Mouse (Mus musculus) heart, adult 8-10 months (tissue): ENCODE data around the gene Lce3b. TPM values are rescaled to one million over a fixed set of nuclear protein-coding genes. Genes with fewer than 3 reads are reported as not detected.

Experiments
- DNase-seq: peaks from one replicate; pipeline ENCODE4 v3.0.0; 2022; ENCODE audit warnings: low spot score
- total RNA-seq, 4 experiments: library from RNA; stranded (reverse); gene quantifications; 2 replicates each; pipeline ENCODE4 v1.2.4; 2022

The Lce3b gene
- total RNA-seq = not detected

- DNase-seq = no peak
These were observed at the start of gene Lce3b for GRCm38 (mm10) chr3:92932679-92933078. Gene Lce3b (plus strand): TSS chr3:92932979.

DNA sequence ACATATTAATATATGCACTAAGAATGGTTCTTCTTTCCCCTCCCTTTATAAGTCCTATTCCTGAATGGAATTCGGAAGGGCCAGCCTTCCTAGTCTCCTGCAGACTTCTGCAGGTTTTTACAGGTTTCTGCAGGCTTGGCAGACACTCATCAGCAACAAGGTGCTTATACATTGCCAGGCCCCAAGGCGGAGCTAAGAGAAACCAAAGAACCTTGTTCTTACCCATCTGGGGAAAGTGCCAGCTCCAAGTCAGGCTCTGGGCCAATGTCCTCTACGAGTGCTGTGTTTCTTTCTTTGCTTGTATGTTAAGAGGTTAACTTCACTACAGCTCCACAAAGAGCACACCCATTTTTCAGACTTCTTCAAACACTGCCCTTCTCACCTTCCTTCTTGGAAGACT is 38.7 kb upstream of the Lce3b start:
- DNase-seq = no peak

GRCm38 (mm10) chr3:92894489-92894888 is 38.3 kb upstream of the Lce3b start:
- DNase-seq = no peak

GRCm38 (mm10) chr3:92902992-92903391 is 29.8 kb upstream of the Lce3b start:
- DNase-seq = no peak

DNA sequence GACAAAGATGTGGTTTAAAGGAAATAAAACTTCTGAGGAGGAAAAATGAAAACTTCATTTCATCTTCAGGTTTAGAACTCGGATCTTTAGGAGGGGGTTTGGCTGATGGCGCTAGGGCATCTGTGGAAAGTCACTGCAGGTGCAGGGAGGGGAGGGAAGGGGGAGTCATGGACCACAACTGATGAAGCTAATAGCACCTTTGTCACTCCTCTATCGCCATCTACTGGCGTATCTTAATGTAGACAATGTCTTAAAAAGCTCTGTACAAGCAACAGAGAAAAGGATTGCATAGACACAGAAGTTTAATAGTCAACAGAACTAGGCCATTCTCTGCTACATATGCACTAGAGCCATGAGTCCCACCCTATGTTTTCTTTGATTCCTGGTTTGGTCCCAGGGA is 29.1 kb upstream of the Lce3b start:
- DNase-seq = no peak

- DNase-seq = no peak
These were observed 27.6 kb upstream of the Lce3b start for GRCm38 (mm10) chr3:92905182-92905581.

- DNase-seq = no peak
These were observed 25.2 kb upstream of the Lce3b start for GRCm38 (mm10) chr3:92907571-92907970.

GRCm38 (mm10) chr3:92920364-92920763 is 12.4 kb upstream of the Lce3b start:
- no peak for DNase-seq

DNA sequence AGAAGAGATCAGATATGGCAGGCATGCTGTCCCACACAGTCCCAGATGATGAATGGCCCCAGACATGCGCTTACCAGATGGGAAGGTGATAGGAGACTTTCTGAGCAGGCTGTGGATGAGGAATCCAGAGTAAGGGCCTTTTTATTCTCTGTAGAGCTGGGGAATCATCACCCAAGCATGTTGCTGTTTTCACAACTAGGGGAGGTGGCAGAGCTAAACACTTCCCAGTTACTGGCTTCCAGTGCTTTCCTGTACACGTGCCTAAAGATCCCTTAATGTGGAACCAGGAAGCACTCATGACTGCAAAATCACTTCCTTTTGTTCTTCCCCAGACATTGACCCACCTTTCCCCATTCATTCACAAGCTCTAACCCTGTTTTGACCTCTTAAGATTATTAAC is 6.6 kb upstream of the Lce3b start, which contains the start of gene Lce3a:
Lce3a (minus strand) TSS at position 101 of the 400 bp plus-strand sequence.
- DNase-seq = no peak

- DNase-seq = no peak
These were observed 11.4 kb downstream of the Lce3b start, which contains the start of gene Lce3c for GRCm38 (mm10) chr3:92944186-92944585. Gene Lce3c (plus strand): TSS chr3:92944486.

DNA sequence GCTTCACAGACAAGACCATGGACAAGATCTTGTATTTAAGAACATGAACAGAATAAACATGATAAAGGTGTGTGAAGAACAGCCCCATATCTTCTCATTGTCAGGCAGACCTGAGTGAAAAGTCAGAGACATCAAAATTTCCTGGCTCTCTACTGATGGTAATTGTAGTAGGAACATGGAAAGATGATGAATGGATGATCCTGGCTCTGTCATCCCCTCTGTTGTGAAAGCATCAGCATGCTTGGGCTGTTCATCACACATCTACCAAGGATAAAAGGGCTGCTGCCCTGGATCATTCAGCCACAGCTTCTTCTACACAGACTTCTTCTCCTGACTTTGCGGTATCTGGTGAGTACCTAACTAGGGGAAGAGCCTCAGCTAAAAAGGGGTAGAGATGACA is 24.3 kb downstream of the Lce3b start, which contains the start of gene Lce3d:
Lce3d (plus strand) TSS at position 301 of the 400 bp plus-strand sequence.
- DNase-seq = no peak

DNA sequence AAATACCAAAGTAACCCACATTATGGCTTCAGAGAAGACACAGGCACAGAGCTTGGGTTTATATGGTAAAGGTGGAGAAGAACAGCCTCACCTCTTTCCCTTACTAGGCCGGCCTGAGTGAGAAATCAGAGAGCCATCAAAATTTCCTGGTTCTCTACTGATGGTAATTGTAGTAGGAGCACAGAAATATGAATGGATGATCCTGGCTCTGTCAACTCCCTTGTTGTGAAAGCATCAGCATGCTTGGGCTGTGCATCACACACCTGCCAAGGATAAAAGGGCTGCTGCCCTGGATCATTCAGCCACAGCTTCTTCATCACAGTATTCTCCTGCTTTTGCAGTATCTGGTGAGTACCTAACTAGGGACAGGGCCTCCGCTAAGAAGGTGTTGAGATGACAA is 34.0 kb downstream of the Lce3b start, which contains the start of gene Lce3e:
Lce3e (plus strand) TSS at position 301 of the 400 bp plus-strand sequence.
- DNase-seq = no peak

GRCm38 (mm10) chr3:92978484-92978883 is 45.7 kb downstream of the Lce3b start:
- no peak for DNase-seq

Other genes with a start within 250 kb of the Lce3b start
- not detected for gene Lce1d, start 245.8 kb upstream of the Lce3b start, total RNA-seq
- not detected for gene Lce1e, start 223.9 kb upstream of the Lce3b start, total RNA-seq
- gene Lce1f, start 212.6 kb upstream of the Lce3b start, total RNA-seq = not detected
- gene Gm38119, start 193.9 kb upstream of the Lce3b start, total RNA-seq = not detected
- not detected for gene Lce1g, start 180.6 kb upstream of the Lce3b start, total RNA-seq
- not detected for gene Lce1h, start 167.9 kb upstream of the Lce3b start, total RNA-seq
- gene Lce1i, start 154.1 kb upstream of the Lce3b start, total RNA-seq = not detected
- gene Lce1j, start 142.5 kb upstream of the Lce3b start, total RNA-seq = not detected
- gene Lce1k, start 125.1 kb upstream of the Lce3b start, total RNA-seq = not detected
- not detected for gene Kprp, start 105.7 kb upstream of the Lce3b start, total RNA-seq
- not detected for gene Lce1l, start 81.7 kb upstream of the Lce3b start, total RNA-seq
- gene 2310050C09Rik, start 62.8 kb upstream of the Lce3b start, total RNA-seq = not detected
- gene Lce3a, start 6.7 kb upstream of the Lce3b start, total RNA-seq = not detected
- gene Lce3c, start 11.5 kb downstream of the Lce3b start, total RNA-seq = not detected
- gene Lce3d, start 24.4 kb downstream of the Lce3b start, total RNA-seq = not detected
- gene Lce3e, start 34.1 kb downstream of the Lce3b start, total RNA-seq = not detected
- gene Lce3f, start 59.2 kb downstream of the Lce3b start, total RNA-seq = not detected
- gene Crct1, start 82.7 kb downstream of the Lce3b start, total RNA-seq = not detected
- gene Lce1m, start 86.1 kb downstream of the Lce3b start, total RNA-seq = not detected
- gene Gm4858, start 135.8 kb downstream of the Lce3b start, total RNA-seq = not detected
- gene Crnn, start 211.8 kb downstream of the Lce3b start, total RNA-seq = not detected